ENCODE assay signal across 9 mouse cellular contexts in genomic region chr2:103865319-103866171, GRCm38 (mm10).
DNase-seq lines count a peak whose midpoint lies in the region; ATAC-seq lines count a peak whose summit lies in the region.
"Had no signal": no experiment of that assay in that cellular context is flagged by ENCODE, and none has a peak within 500 bp of the region (broad histone marks: within the 10 kb centered on the region; RNA-seq: fewer than 3 reads in every experiment).

No protein-coding gene starts in this region.

- DNase-seq in midbrain, embryonic 14.5 days, result peak; percentile 61
- peak; percentile 55 for DNase-seq in adipocyte (ENCODE audit: low spot score)
- peak; percentile 73 for DNase-seq in embryo, embryonic 10.5 days (ENCODE audit: low spot score)
- DNase-seq in heart, postnatal 14 days, result peak; percentile 34 to 71
- DNase-seq in left cerebral cortex, postnatal 4 days, result peak; percentile 55
- peak; percentile 35 to 52 for DNase-seq in right cerebral cortex, adult 2 months (ENCODE audit: low spot score in 2 of 2)
- no peak for DNase-seq in Muller cell, postnatal 12 days (ENCODE audit: inconsistent ontology term)

- WGBS in midbrain, embryonic 14.5 days, result 74% methylated on average over 4 of the region's 4 CpGs
- 69% methylated on average over 4 of the region's 4 CpGs for WGBS in midbrain, embryonic 16.5 days

- ATAC-seq in midbrain, embryonic 14.5 days (ENCODE audit: low FRiP score, low TSS enrichment), result no peak
- no peak for ATAC-seq in midbrain, embryonic 16.5 days

- no peaks in the 10 kb centered on the region for H3K4me1 ChIP-seq in midbrain, embryonic 14.5 days (ENCODE audit: control insufficient read depth, insufficient read depth, low read length)
- no peaks in the 10 kb centered on the region for H3K4me1 ChIP-seq in midbrain, embryonic 16.5 days (ENCODE audit: control insufficient read depth, insufficient read depth, low read length)

- H3K9ac ChIP-seq in midbrain, embryonic 14.5 days (replicated peaks; ENCODE audit: low read length), result no peak overlapping the region
- no peak overlapping the region for H3K9ac ChIP-seq in midbrain, embryonic 16.5 days (ENCODE audit: low read depth, low read length)

- H3K27me3 ChIP-seq in midbrain, embryonic 14.5 days (ENCODE audit: control insufficient read depth, insufficient read depth, low read length), result no peaks in the 10 kb centered on the region
- no peaks in the 10 kb centered on the region for H3K27me3 ChIP-seq in midbrain, embryonic 16.5 days (ENCODE audit: control insufficient read depth, insufficient read depth, low read depth, low read length)

- H3K27ac ChIP-seq in midbrain, embryonic 14.5 days (replicated peaks; ENCODE audit: low read depth, low read length), result no peak overlapping the region
- no peak overlapping the region for H3K27ac ChIP-seq in midbrain, embryonic 16.5 days (ENCODE audit: low read length)

- H3K9me3 ChIP-seq in midbrain, embryonic 14.5 days (ENCODE audit: control insufficient read depth, low read length), result no peaks in the 10 kb centered on the region
- H3K9me3 ChIP-seq in midbrain, embryonic 16.5 days (replicated peaks; ENCODE audit: control insufficient read depth, low read length, poor library complexity, severe bottlenecking), result no peaks in the 10 kb centered on the region

- no peak overlapping the region for H3K4me3 ChIP-seq in midbrain, embryonic 14.5 days (replicated peaks; ENCODE audit: low read depth, low read length)
- H3K4me3 ChIP-seq in midbrain, embryonic 16.5 days (ENCODE audit: low read depth, low read length), result no peak overlapping the region
- H3K4me3 ChIP-seq: megakaryocyte, embryonic 14.5 days had no signal

- H3K4me2 ChIP-seq in midbrain, embryonic 14.5 days (ENCODE audit: low read length), result no peak overlapping the region
- no peak overlapping the region for H3K4me2 ChIP-seq in midbrain, embryonic 16.5 days (ENCODE audit: low read length)

- H3K36me3 ChIP-seq in midbrain, embryonic 14.5 days (ENCODE audit: control insufficient read depth, insufficient read depth, low read length), result no peaks in the 10 kb centered on the region
- no peaks in the 10 kb centered on the region for H3K36me3 ChIP-seq in midbrain, embryonic 16.5 days (ENCODE audit: control insufficient read depth, insufficient read depth, low read length)

- intact Hi-C loops in heart, postnatal 14 days (cut with DNase I), result loop anchor here (10.0 kb wide), 1 partner anchor 121 kb away; no protein-coding TSS in a partner anchor
- intact Hi-C loops in left cerebral cortex, postnatal 4 days (cut with DNase I), result no loop called here
